Mouse (Mus musculus) liver, postnatal 0 days (tissue): ENCODE measurements around the gene Hcfc2. TPM values are rescaled to one million over a fixed set of nuclear protein-coding genes. Genes with fewer than 3 reads are reported as not detected.

Experiments
- ATAC-seq: fragments of 200-750 bp; cut with Nextera tagmentation; 2 replicates; pipeline ENCODE4 v1.8.0; 2017; ENCODE audit warnings: mild to moderate bottlenecking, moderate library complexity
- DNase-seq: peaks from one replicate; pipeline ENCODE4 v3.0.0-alpha.2; 2016
- H3K27ac ChIP-seq: fragments of 300-500 bp; sonication (generic); 2 replicates; pipeline ENCODE4 v1.5.1; 2014; ENCODE audit warnings: antibody characterized with exemption, moderate library complexity, mild to moderate bottlenecking, low read depth
- H3K27me3 ChIP-seq: fragments of 300-500 bp; sonication (generic); 2 replicates; pipeline ENCODE4 v1.6.1; 2014; ENCODE audit warnings: low read length, control low read depth, mixed read lengths; ENCODE audit not compliant: insufficient read depth
- H3K36me3 ChIP-seq: fragments of 300-500 bp; sonication (generic); replicated peaks from 2 replicates; pipeline ENCODE4 v1.6.1; 2014; ENCODE audit warnings: mild to moderate bottlenecking, control low read depth, low read length, moderate library complexity, mixed read lengths; ENCODE audit not compliant: insufficient read depth
- H3K4me1 ChIP-seq: fragments of 300-500 bp; sonication (generic); 2 replicates; pipeline ENCODE4 v1.6.1; 2014; ENCODE audit warnings: antibody characterized with exemption, mild to moderate bottlenecking, control low read depth; ENCODE audit not compliant: insufficient read depth
- H3K4me2 ChIP-seq: fragments of 300-500 bp; sonication (generic); 2 replicates; pipeline ENCODE4 v1.6.1; 2014; ENCODE audit warnings: low read depth, mild to moderate bottlenecking, low read length, moderate library complexity, mixed read lengths
- H3K4me3 ChIP-seq: fragments of 300-500 bp; sonication (generic); 2 replicates; pipeline ENCODE4 v1.5.1; 2014; ENCODE audit warnings: low read depth, low read length
- H3K9ac ChIP-seq: fragments of 300-500 bp; sonication (generic); replicated peaks from 2 replicates; pipeline ENCODE4 v1.6.1; 2014; ENCODE audit warnings: mild to moderate bottlenecking, moderate library complexity
- H3K9me3 ChIP-seq: fragments of 300-500 bp; sonication (generic); 2 replicates; pipeline ENCODE4 v1.6.1; 2016; ENCODE audit warnings: mild to moderate bottlenecking, control low read depth, low read length, mixed read lengths
- CTCF ChIP-seq: sonication (generic); IDR thresholded peaks from 2 replicates; pipeline ENCODE4 v1.5.1; 2016; ENCODE audit warnings: antibody characterized with exemption, low read depth
- EP300 ChIP-seq: IDR thresholded peaks from 2 replicates; pipeline ENCODE4 v1.6.1; 2016; ENCODE audit warnings: antibody characterized with exemption, low read depth, mild to moderate bottlenecking
- WGBS: fragments of 180-500 bp; shearing (Covaris S2); extraction: QIAGEN DNeasy Blood & Tissue Kit; methylation state at CpG from one replicate; pipeline ENCODE4 v1.1.7; 2014; ENCODE audit not compliant: insufficient replicate concordance; 5-methylcytosine and 5-hydroxymethylcytosine counted together
- polyA plus RNA-seq: library from polyadenylated mRNA; unstranded; fragments of >200 nt; fragmentation: Nextera tagmentation; extraction: Ambion mirVana; gene quantifications from 2 replicates; pipeline ENCODE4 v1.2.1, GENCODE M21; 2015

Hcfc2 gene
- polyA plus RNA-seq, 1 experiment from 2014 or later = 11.9 TPM

GRCm38 (mm10) chr10:82780322-82780721 is 84.4 kb downstream of the Hcfc2 start:
- H3K4me1 ChIP-seq = peaks cover 23% of the 10 kb centered on the region
- no peak overlapping the region for H3K4me3 ChIP-seq
- peak; percentile 64 for ATAC-seq
- no peak for DNase-seq
- H3K9ac ChIP-seq = no peak overlapping the region
- H3K36me3 ChIP-seq = no peaks in the 10 kb centered on the region
- no peaks in the 10 kb centered on the region for H3K27me3 ChIP-seq
- TF ChIP-seq CTCF (no peak), EP300 (no peak)
- H3K27ac ChIP-seq = no peak overlapping the region
- WGBS = 54% methylated on average over 3 of the region's 3 CpGs
- no peak overlapping the region for H3K4me2 ChIP-seq
- H3K9me3 ChIP-seq = no peaks in the 10 kb centered on the region

GRCm38 (mm10) chr10:82780816-82781215 is 84.9 kb downstream of the Hcfc2 start:
- TF ChIP-seq EP300 = no peak
- no peak for TF ChIP-seq CTCF
- no peaks in the 10 kb centered on the region for H3K36me3 ChIP-seq

GRCm38 (mm10) chr10:82782472-82782871 is 86.5 kb downstream of the Hcfc2 start:
- DNase-seq = no peak
- 34% methylated on average over 2 of the region's 2 CpGs for WGBS

More at GRCm38 (mm10) chr10:82780816-82781215, 84.9 kb downstream of the Hcfc2 start:
- Histone ChIP-seq H3K4me1 (peaks cover 23% of the 10 kb centered on the region), H3K27ac (no peak overlapping the region), H3K9me3 (no peaks in the 10 kb centered on the region), H3K4me3 (no peak overlapping the region), H3K27me3 (no peaks in the 10 kb centered on the region), H3K4me2 (no peak overlapping the region), H3K9ac (no peak overlapping the region)
- ATAC-seq = no peak
- DNase-seq = no peak

GRCm38 (mm10) chr10:82789181-82789580 is 93.2 kb downstream of the Hcfc2 start:
- DNase-seq (no peak), ATAC-seq (no peak)
- H3K4me3 ChIP-seq = no peak overlapping the region
- no peak overlapping the region for H3K9ac ChIP-seq
- H3K36me3 ChIP-seq = no peaks in the 10 kb centered on the region
- H3K27me3 ChIP-seq = no peaks in the 10 kb centered on the region
- H3K4me1 ChIP-seq = no peaks in the 10 kb centered on the region
- no peak overlapping the region for H3K27ac ChIP-seq
- peaks cover 3% of the 10 kb centered on the region; the same call in 1 of the 2 replicates for H3K9me3 ChIP-seq
- no peak overlapping the region for H3K4me2 ChIP-seq
- TF ChIP-seq EP300 = no peak
- TF ChIP-seq CTCF = no peak

More at GRCm38 (mm10) chr10:82782472-82782871, 86.5 kb downstream of the Hcfc2 start:
- Histone ChIP-seq H3K9me3 (no peaks in the 10 kb centered on the region), H3K4me2 (no peak overlapping the region), H3K36me3 (no peaks in the 10 kb centered on the region), H3K4me1 (peaks cover 15% of the 10 kb centered on the region), H3K4me3 (no peak overlapping the region), H3K27me3 (no peaks in the 10 kb centered on the region), H3K9ac (no peak overlapping the region), H3K27ac (no peak overlapping the region)
- peak; percentile 74 for ATAC-seq
- peak; percentile 46 for TF ChIP-seq CTCF
- no peak for TF ChIP-seq EP300

- Histone ChIP-seq H3K9me3 (peaks cover 3% of the 10 kb centered on the region; the same call in 1 of the 2 replicates), H3K4me3 (no peak overlapping the region), H3K9ac (no peak overlapping the region), H3K27ac (no peak overlapping the region), H3K4me1 (peaks cover 8% of the 10 kb centered on the region), H3K27me3 (no peaks in the 10 kb centered on the region), H3K4me2 (no peak overlapping the region), H3K36me3 (no peaks in the 10 kb centered on the region)
- DNase-seq = no peak
- ATAC-seq = no peak
- WGBS = 83% methylated on average over 5 of the region's 5 CpGs
- TF ChIP-seq CTCF (no peak), EP300 (no peak)
These were observed 94.5 kb downstream of the Hcfc2 start for GRCm38 (mm10) chr10:82790504-82790903.

- 88% methylated on average over 3 of the region's 3 CpGs for WGBS
- Histone ChIP-seq H3K4me1 (peaks cover 14% of the 10 kb centered on the region), H3K4me3 (no peak overlapping the region), H3K27ac (no peak overlapping the region), H3K9ac (no peak overlapping the region), H3K27me3 (no peaks in the 10 kb centered on the region), H3K9me3 (peaks cover 3% of the 10 kb centered on the region; the same call in 1 of the 2 replicates), H3K36me3 (no peaks in the 10 kb centered on the region), H3K4me2 (no peak overlapping the region)
- TF ChIP-seq EP300 (no peak), CTCF (peak; percentile 25; the same call in 1 of the 2 replicates)
- DNase-seq (no peak), ATAC-seq (no peak)
These were observed 95.8 kb downstream of the Hcfc2 start for GRCm38 (mm10) chr10:82791713-82792112.

Other genes starting within 250 kb of the Hcfc2 start
- not detected in 2 replicates for gene Gm1553, start 203.5 kb upstream of the Hcfc2 start, polyA plus RNA-seq
- gene 1190007I07Rik, start 72.9 kb upstream of the Hcfc2 start, polyA plus RNA-seq = 31.4 and 39.7 TPM in 2 replicates
- gene Tdg, start 66.3 kb upstream of the Hcfc2 start, polyA plus RNA-seq = 20.8 and 22.3 TPM in 2 replicates
- gene Glt8d2, start 5.5 kb upstream of the Hcfc2 start, polyA plus RNA-seq = 0.12 and 0.25 TPM in 2 replicates
- gene Nfyb, start 68.0 kb downstream of the Hcfc2 start, polyA plus RNA-seq = 26.6 and 30.1 TPM in 2 replicates
- 26.7 and 28.1 TPM in 2 replicates for gene Txnrd1, start 137.8 kb downstream of the Hcfc2 start, polyA plus RNA-seq
- gene Eid3, start 170.5 kb downstream of the Hcfc2 start, polyA plus RNA-seq = 0.15 TPM in 1 of 2 replicates, not detected in the other